Mouse (Mus musculus) spleen, adult 12 weeks (tissue): ENCODE data around the gene Zfp36l1.
"Not testable (repeated sequence)": the region's sequence is repeated elsewhere in the genome, so short reads cannot be mapped to it uniquely, and the experiment has no call there.

Source experiments
- DNase-seq: peaks from one replicate; pipeline ENCODE4 v3.0.0; 2022; ENCODE audit warnings: low spot score

Gene Zfp36l1

GRCm38 (mm10) chr12:80109753-80110545, 2.9 kb downstream of the Zfp36l1 start:
- DNase-seq: no peak

- not testable (repeated sequence) for DNase-seq
Measured at GRCm38 (mm10) chr12:80108896-80109668, 3.7 kb downstream of the Zfp36l1 start.

GRCm38 (mm10) chr12:80106896-80107667, 5.7 kb downstream of the Zfp36l1 start:
- DNase-seq: no peak

GRCm38 (mm10) chr12:80106138-80106895, 6.5 kb downstream of the Zfp36l1 start:
- no peak for DNase-seq

GRCm38 (mm10) chr12:80103521-80103973, 9.3 kb downstream of the Zfp36l1 start:
- no peak for DNase-seq

- DNase-seq: no peak
Measured at GRCm38 (mm10) chr12:80103089-80103488, 9.7 kb downstream of the Zfp36l1 start.

GRCm38 (mm10) chr12:80098825-80099224, 14.0 kb downstream of the Zfp36l1 start:
- no peak for DNase-seq

GRCm38 (mm10) chr12:80096734-80097133, 16.1 kb downstream of the Zfp36l1 start:
- DNase-seq: no peak

GRCm38 (mm10) chr12:80092787-80093186, 20.0 kb downstream of the Zfp36l1 start:
- no peak for DNase-seq

GRCm38 (mm10) chr12:80091080-80091479, 21.7 kb downstream of the Zfp36l1 start:
- no peak for DNase-seq

GRCm38 (mm10) chr12:80090529-80090928, 22.3 kb downstream of the Zfp36l1 start:
- no peak for DNase-seq

- no peak for DNase-seq
Measured at GRCm38 (mm10) chr12:80088143-80088542, 24.7 kb downstream of the Zfp36l1 start.

GRCm38 (mm10) chr12:80084446-80085112, 28.2 kb downstream of the Zfp36l1 start:
- DNase-seq: no peak

GRCm38 (mm10) chr12:80083937-80084336, 28.9 kb downstream of the Zfp36l1 start:
- peak; percentile 63 for DNase-seq

- no peak for DNase-seq
Measured at GRCm38 (mm10) chr12:80083133-80083821, 29.5 kb downstream of the Zfp36l1 start.

GRCm38 (mm10) chr12:80082730-80083129, 30.1 kb downstream of the Zfp36l1 start:
- DNase-seq: no peak

GRCm38 (mm10) chr12:80081440-80081839, 31.4 kb downstream of the Zfp36l1 start:
- DNase-seq: no peak

- DNase-seq: no peak
Measured at GRCm38 (mm10) chr12:80079937-80080336, 32.9 kb downstream of the Zfp36l1 start.

GRCm38 (mm10) chr12:80074331-80074730, 38.5 kb downstream of the Zfp36l1 start:
- DNase-seq: no peak

GRCm38 (mm10) chr12:80070534-80071287, 42.1 kb downstream of the Zfp36l1 start:
- no peak for DNase-seq
